Mouse (Mus musculus): ENCODE results near the gene Zdhhc21. TPM values are rescaled to one million over a fixed set of nuclear protein-coding genes. Genes with fewer than 3 reads are reported as not detected.

The Zdhhc21 gene
- total and polyA plus RNA-seq, 2 experiments, result 1.5 to 6.4 TPM

DNA sequence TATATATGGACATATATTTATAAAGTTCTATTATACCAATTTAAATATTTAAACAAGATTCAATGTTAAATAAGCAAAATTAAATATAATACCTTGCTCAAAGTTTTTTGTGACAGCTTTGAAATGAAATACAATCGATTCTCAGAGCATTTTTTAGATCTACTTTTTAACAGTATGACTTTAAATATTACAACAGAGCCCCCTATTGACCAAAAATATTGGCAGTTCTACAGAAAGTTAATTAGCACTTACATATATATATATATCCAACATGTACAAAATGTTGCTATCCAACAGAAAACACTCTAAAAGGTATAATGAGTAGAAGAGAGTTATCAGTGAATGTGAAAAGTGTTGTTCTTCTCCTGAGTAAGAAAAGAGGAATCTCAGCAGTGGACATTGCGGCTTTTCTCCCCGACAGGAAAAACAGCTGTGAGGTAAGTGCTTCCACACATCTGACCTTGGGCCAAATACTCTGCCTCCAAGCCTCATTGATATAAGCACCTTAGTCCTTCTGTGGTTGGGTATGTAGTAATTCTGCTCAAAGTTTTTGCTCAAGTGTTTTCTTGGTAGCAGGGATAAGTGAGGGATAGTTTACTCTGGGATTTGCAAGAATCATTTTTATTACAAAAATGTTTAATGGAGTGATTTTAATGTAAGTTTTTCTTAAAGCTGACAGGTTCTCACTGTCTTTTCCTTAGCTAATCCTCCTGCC is 22.1 kb downstream of the Zdhhc21 start:
- Histone ChIP-seq H3K27me3 (ENCODE audit: control insufficient read depth, insufficient read depth, low read length) (no peaks in the 10 kb centered on the region), H3K9ac (ENCODE audit: low read depth, low read length) (no peak overlapping the region), H3K27ac (replicated peaks; ENCODE audit: insufficient read depth, low read depth, low read length) (no peak overlapping the region), H3K79me2 (ENCODE audit: control insufficient read depth, insufficient read depth, low read length) (no peaks in the 10 kb centered on the region; the same call in 1 of the 2 replicates), H3K4me1 (ENCODE audit: control insufficient read depth, insufficient read depth, low read length) (no peaks in the 10 kb centered on the region), H3K36me3 (ENCODE audit: control insufficient read depth, insufficient read depth, low read length) (peaks cover 9% of the 10 kb centered on the region), H3K4me3 (ENCODE audit: insufficient read depth, low read depth, low read length) (no peak overlapping the region)
- TF ChIP-seq CTCF (IDR thresholded peaks at IDR 0.05; ENCODE audit: low read depth, low read length), result no peak
- TF ChIP-seq POLR2A (IDR thresholded peaks at IDR 0.05; ENCODE audit: extremely low read depth, insufficient read depth, low read length), result no peak
- WGBS, result 85% methylated on average over 3 of the region's 3 CpGs
- DNase-seq (ENCODE audit: extremely low read depth, low read depth, low spot score), result no peak

DNA sequence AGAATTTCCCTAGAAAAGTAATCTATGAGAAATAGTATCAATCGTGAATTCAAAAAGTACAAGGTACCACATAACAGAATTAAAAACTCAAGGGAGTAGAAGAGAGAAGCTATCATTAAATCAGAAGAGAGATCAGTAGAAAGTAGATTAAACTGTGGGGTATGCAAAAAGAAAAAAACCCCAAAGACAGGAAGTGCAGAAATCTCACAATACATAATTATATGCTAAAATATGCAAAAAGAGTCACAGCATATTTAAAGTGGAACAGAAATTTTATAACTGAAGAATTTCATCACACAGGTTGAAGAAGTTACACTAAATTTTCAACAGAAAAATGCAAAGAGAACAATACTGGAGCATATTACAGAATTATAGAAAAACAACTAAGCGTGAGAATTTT is 28.6 kb downstream of the Zdhhc21 start:
- no peak overlapping the region for H3K4me3 ChIP-seq (ENCODE audit: insufficient read depth, low read depth, low read length)
- H3K79me2 ChIP-seq (ENCODE audit: control insufficient read depth, insufficient read depth, low read length), result no peaks in the 10 kb centered on the region
- 97% methylated on average over 2 of the region's 2 CpGs for WGBS
- no peaks in the 10 kb centered on the region for H3K27me3 ChIP-seq (ENCODE audit: control insufficient read depth, insufficient read depth, low read length)
- H3K9ac ChIP-seq (ENCODE audit: low read depth, low read length), result no peak overlapping the region
- H3K36me3 ChIP-seq (ENCODE audit: control insufficient read depth, insufficient read depth, low read length), result peaks cover 2% of the 10 kb centered on the region; the same call in 1 of the 2 replicates
- H3K27ac ChIP-seq (replicated peaks; ENCODE audit: insufficient read depth, low read depth, low read length), result no peak overlapping the region
- DNase-seq (ENCODE audit: extremely low read depth, low read depth, low spot score), result no peak
- H3K4me1 ChIP-seq (ENCODE audit: control insufficient read depth, insufficient read depth, low read length), result no peaks in the 10 kb centered on the region
- TF ChIP-seq POLR2A (IDR thresholded peaks at IDR 0.05; ENCODE audit: extremely low read depth, insufficient read depth, low read length), result no peak
- no peak for TF ChIP-seq CTCF (IDR thresholded peaks at IDR 0.05; ENCODE audit: low read depth, low read length)

DNA sequence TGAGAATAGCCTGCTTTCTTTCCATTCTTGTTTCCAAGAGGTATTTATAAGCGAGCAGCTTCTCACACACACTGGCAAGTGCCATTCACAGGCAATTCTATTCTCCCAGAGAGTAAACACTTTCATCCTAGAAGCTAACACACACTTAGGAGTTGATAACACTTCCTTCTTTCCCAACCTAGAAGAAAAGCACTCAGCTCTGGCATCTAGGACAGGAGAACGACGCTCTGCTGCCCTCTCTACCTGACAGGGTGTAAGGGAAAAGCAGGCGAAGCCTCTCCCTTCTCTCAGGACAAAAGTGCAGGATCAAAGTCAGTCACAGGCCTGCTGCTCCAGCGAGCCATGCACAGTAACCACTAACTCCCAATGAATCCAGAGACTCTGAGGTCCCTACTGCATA is 30.3 kb downstream of the Zdhhc21 start:
- no peak for DNase-seq (ENCODE audit: extremely low read depth, low read depth, low spot score)

DNA sequence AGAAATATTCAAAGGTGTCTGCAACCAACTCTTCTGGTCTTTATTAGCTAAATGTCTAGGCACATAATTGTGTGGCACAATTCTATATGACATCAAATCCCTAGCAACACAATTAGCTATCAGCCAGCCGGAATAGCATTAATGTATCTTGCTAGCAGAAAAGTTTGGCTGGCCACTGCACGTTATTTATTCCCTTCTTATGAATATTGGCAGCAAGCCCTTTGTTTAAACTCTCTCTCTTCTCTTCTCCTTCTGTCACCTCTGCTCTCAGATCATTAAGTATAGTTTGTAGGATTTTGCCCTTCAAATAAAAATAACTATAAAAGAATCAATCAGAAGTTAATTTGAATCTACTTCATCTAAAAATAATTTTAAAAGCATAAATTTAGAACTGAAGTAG is 32.8 kb downstream of the Zdhhc21 start:
- no peak for DNase-seq (ENCODE audit: extremely low read depth, low read depth, low spot score)
- Histone ChIP-seq H3K4me1 (ENCODE audit: control insufficient read depth, insufficient read depth, low read length) (no peaks in the 10 kb centered on the region), H3K27ac (replicated peaks; ENCODE audit: insufficient read depth, low read depth, low read length) (no peak overlapping the region), H3K9ac (ENCODE audit: low read depth, low read length) (no peak overlapping the region), H3K27me3 (ENCODE audit: control insufficient read depth, insufficient read depth, low read length) (no peaks in the 10 kb centered on the region), H3K79me2 (ENCODE audit: control insufficient read depth, insufficient read depth, low read length) (no peaks in the 10 kb centered on the region), H3K4me3 (ENCODE audit: insufficient read depth, low read depth, low read length) (no peak overlapping the region), H3K36me3 (ENCODE audit: control insufficient read depth, insufficient read depth, low read length) (no peaks in the 10 kb centered on the region; the same call in 1 of the 2 replicates)
- 59% methylated on average over 2 of the region's 2 CpGs for WGBS
- TF ChIP-seq POLR2A (IDR thresholded peaks at IDR 0.05; ENCODE audit: extremely low read depth, insufficient read depth, low read length) (no peak), CTCF (IDR thresholded peaks at IDR 0.05; ENCODE audit: low read depth, low read length) (no peak)

More for the DNA sequence above, 30.3 kb downstream of the Zdhhc21 start:
- Histone ChIP-seq H3K4me1 (ENCODE audit: control insufficient read depth, insufficient read depth, low read length) (no peaks in the 10 kb centered on the region), H3K27ac (replicated peaks; ENCODE audit: insufficient read depth, low read depth, low read length) (no peak overlapping the region), H3K9ac (ENCODE audit: low read depth, low read length) (no peak overlapping the region), H3K36me3 (ENCODE audit: control insufficient read depth, insufficient read depth, low read length) (no peaks in the 10 kb centered on the region; the same call in 1 of the 2 replicates), H3K79me2 (ENCODE audit: control insufficient read depth, insufficient read depth, low read length) (no peaks in the 10 kb centered on the region), H3K4me3 (ENCODE audit: insufficient read depth, low read depth, low read length) (no peak overlapping the region), H3K27me3 (ENCODE audit: control insufficient read depth, insufficient read depth, low read length) (no peaks in the 10 kb centered on the region)
- TF ChIP-seq POLR2A (IDR thresholded peaks at IDR 0.05; ENCODE audit: extremely low read depth, insufficient read depth, low read length) (no peak), CTCF (IDR thresholded peaks at IDR 0.05; ENCODE audit: low read depth, low read length) (no peak)
- WGBS, result 77% methylated on average over 5 of the region's 5 CpGs

DNA sequence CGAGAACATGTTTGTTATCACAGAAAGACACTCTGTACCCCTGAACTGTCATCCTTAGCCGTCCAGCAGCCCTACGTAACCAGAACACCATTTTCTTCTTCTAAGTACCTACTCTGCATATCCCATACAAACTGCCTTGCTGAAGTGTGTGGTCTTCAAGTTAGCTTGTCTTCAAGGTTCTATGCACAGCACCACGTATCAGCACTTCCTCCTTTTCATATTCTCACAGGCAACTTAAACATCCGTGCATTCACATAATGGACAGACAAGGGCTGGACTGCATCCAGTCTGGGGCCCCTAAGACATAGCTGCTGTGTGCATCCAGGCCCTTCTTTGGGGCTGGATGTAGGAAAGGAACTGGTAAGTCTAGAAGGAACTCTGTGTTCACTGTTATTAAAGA is 41.9 kb downstream of the Zdhhc21 start:
- H3K27ac ChIP-seq (replicated peaks; ENCODE audit: insufficient read depth, low read depth, low read length), result no peak overlapping the region
- no peaks in the 10 kb centered on the region for H3K79me2 ChIP-seq (ENCODE audit: control insufficient read depth, insufficient read depth, low read length)
- H3K36me3 ChIP-seq (ENCODE audit: control insufficient read depth, insufficient read depth, low read length), result peaks cover 5% of the 10 kb centered on the region
- no peak for DNase-seq (ENCODE audit: extremely low read depth, low read depth, low spot score)
- H3K4me1 ChIP-seq (ENCODE audit: control insufficient read depth, insufficient read depth, low read length), result no peaks in the 10 kb centered on the region
- TF ChIP-seq POLR2A (IDR thresholded peaks at IDR 0.05; ENCODE audit: extremely low read depth, insufficient read depth, low read length) (no peak), CTCF (IDR thresholded peaks at IDR 0.05; ENCODE audit: low read depth, low read length) (no peak)
- no peaks in the 10 kb centered on the region for H3K27me3 ChIP-seq (ENCODE audit: control insufficient read depth, insufficient read depth, low read length)
- WGBS, result 91% methylated on average over 5 of the region's 5 CpGs
- H3K4me3 ChIP-seq (ENCODE audit: insufficient read depth, low read depth, low read length), result no peak overlapping the region
- H3K9ac ChIP-seq (ENCODE audit: low read depth, low read length), result no peak overlapping the region

DNA sequence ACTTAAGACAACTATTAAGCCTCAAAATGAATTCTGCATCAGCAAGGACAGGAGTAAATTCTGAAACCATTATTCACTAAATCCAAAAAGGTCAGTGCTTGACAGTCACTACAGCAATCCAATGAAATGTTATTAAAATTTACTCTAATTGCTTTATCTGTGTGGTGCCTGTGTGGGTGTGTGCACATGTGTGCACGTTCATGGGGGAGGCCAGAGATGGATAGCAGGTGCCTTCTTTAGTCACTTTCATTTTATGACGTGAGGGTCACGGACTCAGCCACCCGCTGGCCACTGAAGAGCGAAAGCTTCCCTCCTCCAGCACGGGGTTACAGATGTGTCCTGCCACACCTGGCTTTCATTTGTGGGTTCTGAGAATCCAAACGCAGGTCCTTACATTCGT is 43.4 kb downstream of the Zdhhc21 start:
- H3K27ac ChIP-seq (replicated peaks; ENCODE audit: insufficient read depth, low read depth, low read length), result no peak overlapping the region
- no peak for DNase-seq (ENCODE audit: extremely low read depth, low read depth, low spot score)
- WGBS, result 96% methylated on average over 8 of the region's 8 CpGs

More for the DNA sequence above, 43.4 kb downstream of the Zdhhc21 start:
- peaks cover 5% of the 10 kb centered on the region for H3K36me3 ChIP-seq (ENCODE audit: control insufficient read depth, insufficient read depth, low read length)
- no peak for TF ChIP-seq CTCF (IDR thresholded peaks at IDR 0.05; ENCODE audit: low read depth, low read length)
- TF ChIP-seq POLR2A (IDR thresholded peaks at IDR 0.05; ENCODE audit: extremely low read depth, insufficient read depth, low read length), result no peak
- no peak overlapping the region for H3K9ac ChIP-seq (ENCODE audit: low read depth, low read length)
- no peaks in the 10 kb centered on the region for H3K27me3 ChIP-seq (ENCODE audit: control insufficient read depth, insufficient read depth, low read length)
- no peak overlapping the region for H3K4me3 ChIP-seq (ENCODE audit: insufficient read depth, low read depth, low read length)
- no peaks in the 10 kb centered on the region for H3K4me1 ChIP-seq (ENCODE audit: control insufficient read depth, insufficient read depth, low read length)
- no peaks in the 10 kb centered on the region for H3K79me2 ChIP-seq (ENCODE audit: control insufficient read depth, insufficient read depth, low read length)
